Mouse (Mus musculus) ovary, adult 18-20 months (tissue): ENCODE results near the gene Lsm4.

ENCODE experiments used
- DNase-seq: peaks from one replicate; pipeline ENCODE4 v3.0.0; 2022; ENCODE audit warnings: low spot score, mixed read lengths

Lsm4 gene

DNA sequence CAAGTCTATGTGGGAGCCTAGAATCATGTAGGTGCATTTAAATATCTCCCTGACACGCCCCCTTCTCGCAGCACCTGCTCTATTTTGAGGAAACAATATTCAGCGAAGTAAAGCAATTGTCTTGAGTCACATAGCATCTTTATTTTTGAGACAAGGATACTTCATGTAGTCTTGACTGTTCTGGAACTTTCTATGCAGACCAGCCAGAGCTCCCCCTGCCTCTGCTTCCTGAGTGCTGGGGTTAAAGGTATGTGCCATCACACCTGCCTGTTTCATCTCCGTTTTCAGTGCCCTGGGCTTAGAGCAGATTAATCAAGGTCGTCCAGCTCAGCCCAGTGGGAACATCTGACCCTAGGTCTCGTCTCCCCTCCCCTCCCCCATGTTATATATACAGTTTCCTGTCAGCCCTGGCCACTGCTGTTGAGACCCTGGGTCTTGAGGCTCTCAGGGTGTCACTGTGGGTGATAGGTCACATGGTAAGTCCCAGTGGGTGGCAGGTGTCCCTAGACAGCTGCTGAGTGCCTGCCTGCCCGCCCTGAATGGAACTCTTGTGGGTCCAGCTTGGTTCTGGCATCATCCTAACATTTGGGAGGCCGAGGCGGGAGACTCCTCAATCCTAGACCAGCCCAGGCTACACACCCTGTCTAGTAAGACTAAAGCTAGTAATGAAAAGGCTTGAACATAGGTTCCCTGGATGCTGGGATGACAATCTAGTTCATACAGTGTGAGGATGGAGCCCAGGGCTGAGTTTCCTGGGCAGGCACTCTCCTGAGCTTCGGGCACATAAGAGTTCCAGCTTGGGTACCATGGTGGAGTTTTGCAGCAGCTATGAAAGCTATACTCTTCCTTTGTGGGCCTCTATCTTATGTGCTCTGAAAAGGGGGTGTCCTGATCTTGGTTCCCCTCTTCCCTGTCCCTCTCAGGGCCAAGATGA lies 28.3 kb downstream of the Lsm4 start:
- no peak for DNase-seq

- no peak for DNase-seq
Measured at GRCm38 (mm10) chr8:70701982-70702841, 29.2 kb downstream of the Lsm4 start.

DNA sequence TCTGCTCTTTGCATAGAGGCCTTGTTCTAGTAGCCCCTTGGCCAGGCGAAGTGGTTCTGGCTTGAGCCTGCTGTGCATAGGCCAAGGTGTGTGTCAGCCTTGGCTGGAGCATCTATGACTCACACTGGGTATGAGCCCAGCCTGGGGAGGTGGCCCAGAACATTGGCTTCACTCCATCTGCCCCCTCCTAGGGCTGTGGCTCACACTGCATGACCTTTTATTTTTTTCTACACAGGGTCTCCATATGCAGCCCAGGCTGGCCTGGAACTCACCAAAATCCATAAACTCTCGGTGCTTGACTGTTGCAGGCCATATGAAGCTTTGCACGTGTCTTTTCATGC lies 29.8 kb downstream of the Lsm4 start:
- DNase-seq, result peak; percentile 54

- DNase-seq, result no peak
Measured at GRCm38 (mm10) chr8:70703287-70703686, 30.2 kb downstream of the Lsm4 start, which contains the start of gene Iqcn. Gene Iqcn, plus strand, starts transcription at chr8:70703457.

DNA sequence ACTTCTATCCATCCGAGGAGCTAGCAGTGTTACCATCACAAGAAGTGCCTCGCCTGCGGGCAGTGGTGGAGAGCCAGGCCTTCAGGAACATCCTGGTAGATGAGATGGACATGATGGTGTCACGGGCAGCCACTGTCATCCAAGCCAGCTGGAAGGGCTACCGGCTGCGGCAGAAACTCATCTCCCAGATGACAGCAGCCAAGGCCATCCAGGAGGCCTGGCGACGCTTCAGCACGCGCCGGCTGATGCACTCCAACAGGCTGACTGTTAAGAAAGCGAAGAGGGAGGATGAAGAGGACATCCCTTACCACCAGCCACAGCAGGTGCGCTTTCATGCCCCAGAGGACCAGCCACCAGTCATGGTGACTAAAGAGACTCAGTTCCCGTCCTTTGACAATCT lies 35.2 kb downstream of the Lsm4 start:
- no peak for DNase-seq

- DNase-seq, result no peak
Measured at GRCm38 (mm10) chr8:70709794-70710193, 36.7 kb downstream of the Lsm4 start.

DNA sequence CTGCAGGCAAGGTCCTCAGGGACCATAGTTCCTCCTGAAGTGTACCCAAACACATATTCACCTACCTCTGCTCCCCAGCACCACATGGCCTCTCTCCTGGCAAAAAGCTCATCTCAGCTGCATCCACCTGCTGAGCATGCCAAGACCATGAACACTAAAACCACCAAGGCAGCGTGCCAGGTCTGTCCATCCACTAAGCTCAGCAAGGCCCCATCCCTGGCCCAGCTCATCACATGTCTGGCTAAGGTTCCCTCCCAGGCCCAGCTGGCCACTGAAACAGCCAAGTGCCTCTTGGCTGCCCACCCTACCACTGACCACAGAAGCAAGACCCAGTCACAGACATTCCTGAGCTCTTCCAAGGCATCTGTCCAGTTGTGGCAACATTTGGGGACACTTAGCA lies 37.2 kb downstream of the Lsm4 start:
- DNase-seq, result no peak

DNA sequence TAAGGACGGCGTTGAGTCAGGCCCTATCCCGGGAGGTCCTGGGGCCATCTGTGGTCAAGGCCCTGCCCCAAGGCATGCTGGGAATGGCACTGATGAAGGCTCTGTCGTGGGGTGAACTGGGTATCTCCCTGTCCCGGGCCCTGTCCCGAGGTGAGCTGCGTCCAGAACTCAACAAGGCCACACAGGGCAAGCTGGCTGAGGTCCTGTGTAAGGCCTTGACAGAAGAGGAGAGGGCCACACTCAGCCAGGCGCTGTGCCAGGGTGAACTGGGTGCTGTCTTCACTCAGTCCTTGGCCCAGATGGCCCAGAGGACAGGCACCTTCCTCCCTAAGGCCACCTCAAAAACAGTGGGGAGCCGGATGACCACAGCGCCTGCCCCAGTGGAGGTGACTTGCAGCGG lies 38.0 kb downstream of the Lsm4 start:
- no peak for DNase-seq

DNA sequence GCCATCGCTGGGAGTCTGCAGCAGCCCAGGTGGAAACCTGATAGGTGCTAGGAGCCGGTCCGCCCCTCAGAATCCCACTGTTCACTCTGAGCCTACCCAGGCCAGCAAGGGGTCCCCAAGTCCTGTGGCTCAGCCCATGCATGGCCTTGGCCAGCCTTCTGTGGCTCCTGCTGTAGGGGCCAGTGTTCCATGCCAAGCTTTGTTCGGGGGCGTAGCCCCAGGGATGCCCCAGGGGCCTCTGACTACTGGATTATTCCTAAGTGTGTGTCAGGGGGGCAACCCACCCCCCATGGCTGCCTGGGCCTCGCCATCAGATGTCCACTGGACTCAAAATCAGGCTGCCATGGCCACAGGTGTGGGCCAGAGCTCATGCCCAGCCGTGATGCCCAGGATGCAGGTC lies 40.9 kb downstream of the Lsm4 start:
- no peak for DNase-seq

- DNase-seq, result no peak
Measured at GRCm38 (mm10) chr8:70715086-70715485, 42.0 kb downstream of the Lsm4 start.

- no peak for DNase-seq
Measured at GRCm38 (mm10) chr8:70716521-70717400, 43.7 kb downstream of the Lsm4 start.

DNA sequence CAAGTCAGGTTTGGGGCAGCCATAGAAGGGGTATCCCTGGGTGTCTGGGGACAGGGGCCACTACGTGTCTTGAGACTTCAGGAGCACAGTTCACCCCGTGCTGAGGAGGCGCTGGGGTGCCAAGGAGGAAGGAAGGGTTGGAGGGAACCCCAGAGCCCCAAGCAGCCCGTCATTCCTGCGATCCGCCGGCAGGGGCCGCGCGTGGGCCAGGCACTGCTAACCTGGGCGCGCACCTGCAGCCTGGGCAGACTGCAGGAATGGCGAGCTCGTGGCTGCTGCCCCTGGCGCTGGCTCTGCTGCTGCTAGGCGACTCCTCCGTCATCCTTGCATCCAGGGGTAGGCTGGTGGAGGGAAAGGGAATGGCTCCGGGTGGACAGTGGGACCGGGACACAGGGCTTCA lies 45.2 kb downstream of the Lsm4 start, which contains the start of gene Gm3336:
Gm3336 (plus strand) TSS at position 247 of the 400 bp plus-strand sequence.
- no peak for DNase-seq

GRCm38 (mm10) chr8:70719796-70720270 lies 46.8 kb downstream of the Lsm4 start:
- DNase-seq, result no peak

DNA sequence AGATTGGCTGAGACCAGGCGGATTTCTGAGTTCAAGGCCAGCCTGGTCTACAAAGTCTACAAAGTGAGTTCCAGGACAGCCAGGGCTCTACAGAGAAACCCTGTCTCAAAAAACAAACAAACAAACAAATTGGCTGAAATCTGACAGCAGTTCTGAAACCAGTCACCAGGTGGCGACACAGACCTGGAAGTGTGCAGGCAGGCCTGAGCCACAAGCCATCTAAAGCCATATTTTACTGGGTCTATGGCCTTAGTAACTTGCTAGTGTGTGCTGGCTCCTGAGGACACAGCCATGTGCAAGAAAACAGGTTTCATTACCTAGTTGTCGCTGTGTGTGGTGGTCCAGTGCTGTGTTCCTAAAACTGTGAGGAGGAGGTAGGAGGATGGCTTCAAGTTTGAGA lies 47.7 kb downstream of the Lsm4 start:
- no peak for DNase-seq

DNA sequence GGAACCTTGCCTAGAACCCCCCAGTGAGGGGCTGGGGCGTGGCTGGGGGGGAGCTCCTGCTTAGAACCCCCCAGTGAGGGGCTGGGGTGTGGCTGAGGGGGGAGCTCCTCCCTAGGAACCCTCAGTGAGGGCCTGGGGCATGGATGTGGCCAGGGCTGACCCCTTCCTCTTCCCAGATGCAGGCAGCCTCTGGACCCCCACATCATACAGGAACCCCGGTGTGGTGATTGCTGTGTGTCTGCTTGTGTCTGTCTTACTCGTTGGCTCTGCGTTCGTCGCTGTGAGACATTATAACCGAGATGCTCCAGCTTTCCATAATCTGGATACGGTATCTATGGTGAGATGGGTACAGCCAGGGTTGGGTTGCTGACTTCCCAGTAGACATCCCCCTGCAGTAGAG lies 48.6 kb downstream of the Lsm4 start:
- DNase-seq, result no peak

GRCm38 (mm10) chr8:70723486-70724210 lies 50.6 kb downstream of the Lsm4 start, which contains the start of gene Pde4c:
Gene Pde4c, plus strand, starts transcription at chr8:70723720.
- no peak for DNase-seq

GRCm38 (mm10) chr8:70724216-70724615 lies 51.2 kb downstream of the Lsm4 start:
- DNase-seq, result no peak

- DNase-seq, result no peak
Measured at GRCm38 (mm10) chr8:70725792-70726447, 52.9 kb downstream of the Lsm4 start.

DNA sequence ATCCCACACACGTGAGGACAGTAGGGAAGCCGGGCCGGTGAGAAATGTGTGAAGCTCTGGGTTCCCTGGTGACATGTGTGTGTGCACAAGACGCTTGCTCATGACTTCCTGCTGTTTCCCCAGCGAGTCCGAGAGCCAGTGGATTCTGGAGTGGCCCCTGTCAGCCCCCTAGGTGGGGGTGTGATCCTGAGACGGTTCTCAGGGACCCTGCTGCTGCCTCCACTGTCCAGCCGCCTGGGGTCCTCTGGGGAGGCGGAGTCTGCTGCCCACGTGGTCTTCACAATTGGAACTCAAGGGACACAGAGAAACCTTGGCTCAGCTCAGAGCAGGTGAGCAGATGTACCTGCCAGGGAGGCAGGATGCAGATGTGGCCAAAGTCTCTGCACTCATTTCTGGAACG lies 53.7 kb downstream of the Lsm4 start:
- DNase-seq, result no peak
